29 mouse cellular contexts compared by ENCODE assay signal in the genomic region with DNA sequence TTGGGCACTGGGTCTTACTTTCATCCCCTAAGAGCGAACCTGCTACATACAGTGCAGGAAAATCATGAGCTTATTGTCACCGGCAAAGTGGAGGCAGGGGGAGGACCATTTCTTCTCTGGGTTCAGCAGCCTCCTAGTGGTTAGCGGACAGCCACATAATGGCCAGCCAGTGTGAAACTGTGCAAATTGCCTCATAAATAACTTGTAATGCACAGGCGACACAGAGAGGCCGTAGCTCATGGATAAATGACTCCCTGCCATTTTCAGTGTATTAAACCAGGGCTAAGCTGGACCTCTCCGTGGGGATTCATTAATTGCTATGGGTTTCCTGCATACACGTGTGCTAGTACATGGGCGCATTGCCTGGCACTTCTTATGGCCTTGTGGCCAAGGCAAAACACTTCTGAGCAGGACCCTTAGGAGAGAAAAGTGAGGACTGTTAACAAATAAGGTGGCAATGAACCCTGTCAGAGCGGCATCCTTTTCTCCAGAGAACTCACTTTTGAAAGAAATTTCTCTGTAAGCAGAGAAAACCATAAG.
DNase-seq lines count a peak whose midpoint lies in the region; ATAC-seq and TF ChIP-seq lines count a peak whose summit lies in the region.
"Had no signal": no experiment of that assay in that cellular context is flagged by ENCODE, and none has a peak within 500 bp of the region (broad histone marks: within the 10 kb centered on the region; RNA-seq: fewer than 3 reads in every experiment).

No protein-coding gene starts in this region.

- no peak for TF ChIP-seq CTCF in intestine, postnatal 0 days (IDR thresholded peaks at IDR 0.05; ENCODE audit: low read depth)
- TF ChIP-seq CTCF in cerebellum, adult 2 months (IDR thresholded peaks at IDR 0.05; ENCODE audit: borderline replicate concordance, insufficient read depth, low read depth, low read length), result no peak

- 48% methylated on average over 9 of the region's 9 CpGs for WGBS in forebrain, embryonic 13.5 days
- 43% methylated on average over 9 of the region's 9 CpGs for WGBS in forebrain, embryonic 15.5 days
- 77% methylated on average over 9 of the region's 9 CpGs for WGBS in intestine, embryonic 14.5 days
- 78% methylated on average over 9 of the region's 9 CpGs for WGBS in intestine, postnatal 0 days
- 23% methylated on average over 9 of the region's 9 CpGs for WGBS in neural tube, embryonic 12.5 days
- 47% methylated on average over 9 of the region's 9 CpGs for whole genome bisulfite sequencing in cerebellum, adult 2 months

- ATAC-seq in forebrain, embryonic 13.5 days, result 0 out of 2 replicates have a peak, but pooled peaks have one; percentile 27
- ATAC-seq in forebrain, embryonic 15.5 days (replicated peaks), result no peak
- no peak for ATAC-seq in intestine, embryonic 14.5 days (replicated peaks; ENCODE audit: low FRiP score, low TSS enrichment, low read depth)
- ATAC-seq in intestine, postnatal 0 days, result no peak
- ATAC-seq in neural tube, embryonic 12.5 days (ENCODE audit: low FRiP score, low read depth), result peak; percentile 61
- ATAC-seq: hindbrain, embryonic 16.5 days; midbrain, embryonic 16.5 days; Patski had no signal

- peak; percentile 20 for DNase-seq in intestine, embryonic 14.5 days (ENCODE audit: low spot score)
- DNase-seq in forelimb bud, embryonic 11.5 days (ENCODE audit: low read depth, low spot score), result peak; percentile 66
- DNase-seq in cerebellum, adult 2 months, result no peak
- no peak for DNase-seq in thymus, postnatal 4 days
- DNase-seq: adrenal gland, adult 2 months; cerebellum, adult 11-12 months; cerebellum, postnatal 14 days; gastrocnemius, postnatal 10 days; heart, adult 18-20 months; heart, postnatal 14 days; kidney, adult 11 months; kidney, postnatal 36 days; layer of hippocampus, postnatal 36 days; lung, postnatal 36 days; thymus, adult 2 months had no signal

- H3K4me2 ChIP-seq in forebrain, embryonic 13.5 days, result no peak overlapping the region
- no peak overlapping the region for H3K4me2 ChIP-seq in forebrain, embryonic 15.5 days (replicated peaks)
- H3K4me2 ChIP-seq in intestine, embryonic 14.5 days (ENCODE audit: low read length), result no peak overlapping the region
- no peak overlapping the region for H3K4me2 ChIP-seq in intestine, postnatal 0 days (replicated peaks; ENCODE audit: low read depth)
- H3K4me2 ChIP-seq in neural tube, embryonic 12.5 days (replicated peaks), result no peak overlapping the region
- H3K4me2 ChIP-seq: heart, embryonic 12.5 days; kidney, embryonic 15.5 days; limb, embryonic 15.5 days; liver, embryonic 15.5 days; lung, embryonic 15.5 days had no signal

- H3K9me3 ChIP-seq in forebrain, embryonic 13.5 days (replicated peaks), result 0 out of 2 replicates have a peak, but pooled peaks cover 4% of the 10 kb centered on the region
- H3K9me3 ChIP-seq in forebrain, embryonic 15.5 days, result no peaks in the 10 kb centered on the region
- H3K9me3 ChIP-seq in intestine, embryonic 14.5 days (ENCODE audit: control insufficient read depth, low read length), result no peaks in the 10 kb centered on the region
- H3K9me3 ChIP-seq in intestine, postnatal 0 days (ENCODE audit: control insufficient read depth), result no peaks in the 10 kb centered on the region
- no peaks in the 10 kb centered on the region for H3K9me3 ChIP-seq in neural tube, embryonic 12.5 days
- H3K9me3 ChIP-seq: embryonic facial prominence, embryonic 10.5 days; heart, embryonic 12.5 days; kidney, embryonic 15.5 days; limb, embryonic 15.5 days; liver, embryonic 15.5 days; lung, embryonic 15.5 days had no signal

- no peak overlapping the region for H3K9ac ChIP-seq in forebrain, embryonic 13.5 days
- no peak overlapping the region for H3K9ac ChIP-seq in forebrain, embryonic 15.5 days (replicated peaks)
- no peak overlapping the region for H3K9ac ChIP-seq in intestine, embryonic 14.5 days (ENCODE audit: low read length)
- no peak overlapping the region for H3K9ac ChIP-seq in intestine, postnatal 0 days (ENCODE audit: low read depth, low read length)
- no peak overlapping the region for H3K9ac ChIP-seq in neural tube, embryonic 12.5 days
- H3K9ac ChIP-seq: heart, embryonic 12.5 days; kidney, embryonic 15.5 days; limb, embryonic 15.5 days; liver, embryonic 15.5 days; lung, embryonic 15.5 days had no signal

- H3K36me3 ChIP-seq in forebrain, embryonic 13.5 days (ENCODE audit: poor library complexity, severe bottlenecking), result no peaks in the 10 kb centered on the region
- H3K36me3 ChIP-seq in forebrain, embryonic 15.5 days, result no peaks in the 10 kb centered on the region
- H3K36me3 ChIP-seq in intestine, embryonic 14.5 days (ENCODE audit: control insufficient read depth, insufficient read depth, low read length), result no peaks in the 10 kb centered on the region
- H3K36me3 ChIP-seq in intestine, postnatal 0 days (ENCODE audit: control insufficient read depth, insufficient read depth), result no peaks in the 10 kb centered on the region
- no peaks in the 10 kb centered on the region for H3K36me3 ChIP-seq in neural tube, embryonic 12.5 days
- H3K36me3 ChIP-seq: embryonic facial prominence, embryonic 10.5 days; heart, embryonic 12.5 days; kidney, embryonic 15.5 days; limb, embryonic 15.5 days; liver, embryonic 15.5 days; lung, embryonic 15.5 days had no signal

- peaks cover 6% of the 10 kb centered on the region; the same call in 1 of the 2 replicates for H3K4me1 ChIP-seq in forebrain, embryonic 13.5 days
- H3K4me1 ChIP-seq in forebrain, embryonic 15.5 days, result peaks cover 10% of the 10 kb centered on the region; the same call in 1 of the 2 replicates
- H3K4me1 ChIP-seq in intestine, embryonic 14.5 days (replicated peaks; ENCODE audit: control insufficient read depth, insufficient read depth, low read length), result no peaks in the 10 kb centered on the region
- H3K4me1 ChIP-seq in intestine, postnatal 0 days (replicated peaks; ENCODE audit: control insufficient read depth, insufficient read depth, low read length), result peaks cover 3% of the 10 kb centered on the region; the same call in 1 of the 2 replicates
- H3K4me1 ChIP-seq in neural tube, embryonic 12.5 days, result no peaks in the 10 kb centered on the region
- no peaks in the 10 kb centered on the region for H3K4me1 ChIP-seq in cerebellum, adult 2 months (ENCODE audit: control insufficient read depth, insufficient read depth, low read length)
- H3K4me1 ChIP-seq: embryonic facial prominence, embryonic 10.5 days; heart, embryonic 12.5 days; kidney, embryonic 15.5 days; limb, embryonic 15.5 days; liver, embryonic 15.5 days; lung, embryonic 15.5 days had no signal

- TF ChIP-seq POLR2A in cerebellum, adult 2 months (IDR thresholded peaks at IDR 0.05; ENCODE audit: borderline replicate concordance, insufficient read depth, low read length), result no peak

- no peaks in the 10 kb centered on the region for H3K27me3 ChIP-seq in forebrain, embryonic 13.5 days
- H3K27me3 ChIP-seq in forebrain, embryonic 15.5 days, result no peaks in the 10 kb centered on the region
- no peaks in the 10 kb centered on the region for H3K27me3 ChIP-seq in intestine, embryonic 14.5 days (replicated peaks; ENCODE audit: control insufficient read depth, insufficient read depth, low read length)
- no peaks in the 10 kb centered on the region for H3K27me3 ChIP-seq in intestine, postnatal 0 days (replicated peaks; ENCODE audit: control insufficient read depth, insufficient read depth, low read length)
- no peaks in the 10 kb centered on the region for H3K27me3 ChIP-seq in neural tube, embryonic 12.5 days (replicated peaks)
- H3K27me3 ChIP-seq in cerebellum, adult 2 months (ENCODE audit: control insufficient read depth, insufficient read depth, low read length), result no peaks in the 10 kb centered on the region
- H3K27me3 ChIP-seq: heart, embryonic 12.5 days; kidney, embryonic 15.5 days; limb, embryonic 15.5 days; liver, embryonic 15.5 days; lung, embryonic 15.5 days; Patski had no signal

- no peak overlapping the region for H3K4me3 ChIP-seq in forebrain, embryonic 13.5 days
- H3K4me3 ChIP-seq in forebrain, embryonic 15.5 days, result no peak overlapping the region
- no peak overlapping the region for H3K4me3 ChIP-seq in intestine, embryonic 14.5 days (ENCODE audit: low read depth, low read length)
- H3K4me3 ChIP-seq in intestine, postnatal 0 days (ENCODE audit: low read depth, low read length), result no peak overlapping the region
- no peak overlapping the region for H3K4me3 ChIP-seq in neural tube, embryonic 12.5 days
- no peak overlapping the region for H3K4me3 ChIP-seq in cerebellum, adult 2 months (replicated peaks; ENCODE audit: insufficient read depth, low read depth, low read length)
- H3K4me3 ChIP-seq: embryonic facial prominence, embryonic 10.5 days; heart, embryonic 12.5 days; kidney, embryonic 15.5 days; limb, embryonic 15.5 days; liver, embryonic 15.5 days; lung, embryonic 15.5 days had no signal

- H3K27ac ChIP-seq in forebrain, embryonic 13.5 days, result no peak overlapping the region
- H3K27ac ChIP-seq in forebrain, embryonic 15.5 days (replicated peaks), result no peak overlapping the region
- H3K27ac ChIP-seq in intestine, embryonic 14.5 days (ENCODE audit: low read depth), result no peak overlapping the region
- H3K27ac ChIP-seq in intestine, postnatal 0 days (ENCODE audit: low read depth, low read length), result no peak overlapping the region
- H3K27ac ChIP-seq in neural tube, embryonic 12.5 days, result no peak overlapping the region
- no peak overlapping the region for H3K27ac ChIP-seq in cerebellum, adult 2 months (ENCODE audit: insufficient read depth, low read length)
- H3K27ac ChIP-seq: embryonic facial prominence, embryonic 10.5 days; kidney, embryonic 15.5 days; limb, embryonic 15.5 days; liver, embryonic 15.5 days; lung, embryonic 15.5 days; stomach, postnatal 0 days had no signal

Comparison
In these comparisons a context has a peak if more than half of its experiments do, and no peak if none do; other contexts are left out.
1. ATAC-seq: peak in forebrain, embryonic 13.5 days (single experiment) and neural tube, embryonic 12.5 days (single experiment); none in forebrain, embryonic 15.5 days (single experiment), intestine, embryonic 14.5 days (single experiment) and intestine, postnatal 0 days (single experiment).
2. DNase-seq: peak in intestine, embryonic 14.5 days (single experiment) and forelimb bud, embryonic 11.5 days (single experiment); none in cerebellum, adult 2 months (0 of 2) and thymus, postnatal 4 days (single experiment).